Mouse (Mus musculus): ENCODE data around the gene Tspan8. TPM values are rescaled to one million over a fixed set of nuclear protein-coding genes. Genes with fewer than 3 reads are reported as not detected.
"Not testable (repeated sequence)": the region's sequence is repeated elsewhere in the genome, so short reads cannot be mapped to it uniquely, and the experiment has no call there.

Gene Tspan8
- 1 to 10 TPM in 1 of 4 experiments, under 1 TPM in 2, not detected in 1; 0.37 to 1.1 (median 0.87) TPM for total RNA-seq (2022)

DNA sequence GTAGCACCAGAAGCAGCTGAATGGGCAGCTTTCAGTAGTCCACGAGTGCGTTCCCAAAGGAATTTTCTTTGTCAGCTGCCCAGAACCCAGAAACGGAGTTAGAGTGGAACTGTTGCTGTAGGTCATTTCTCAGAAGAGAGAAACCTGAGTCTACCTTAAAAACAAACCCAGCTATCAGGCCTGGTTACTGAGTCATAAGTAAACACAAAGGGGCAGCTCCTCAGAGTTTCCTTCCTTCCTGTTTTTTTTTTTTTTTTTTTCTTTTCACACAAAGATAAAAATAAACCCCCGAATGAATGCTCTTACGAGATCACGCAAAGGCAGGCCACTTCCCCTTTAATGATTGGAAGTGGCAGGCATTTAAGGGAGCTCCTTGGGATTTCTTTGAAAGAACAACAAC, at the start of gene Tspan8:
Tspan8 (plus strand) TSS at position 322 of the 400 bp plus-strand sequence.
- DNase-seq (ENCODE audit: low spot score in 2 of 2) = no peak

DNA sequence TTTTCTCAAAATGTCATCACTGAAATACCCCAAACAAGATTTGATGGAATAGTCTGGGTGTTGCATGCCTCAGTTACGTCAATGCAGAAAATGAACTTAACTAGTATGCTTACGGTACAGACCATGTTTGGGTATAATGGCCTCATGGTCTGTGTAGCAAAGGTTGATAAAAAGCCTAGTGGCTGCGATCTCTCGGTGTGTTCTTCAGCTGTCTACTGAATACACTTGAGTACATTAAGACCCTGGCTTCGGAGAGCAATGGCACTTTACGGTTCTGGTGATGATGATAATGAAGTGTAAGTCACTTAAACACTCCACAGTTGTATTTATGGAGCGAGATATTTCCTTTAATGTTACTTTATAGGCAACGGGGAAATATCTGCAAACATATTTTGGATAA, 46.6 kb upstream of the Tspan8 start:
- DNase-seq (ENCODE audit: low spot score in 2 of 2) = no peak

- no peak for DNase-seq (ENCODE audit: low spot score in 2 of 2)
Measured at GRCm38 (mm10) chr10:115774451-115774850, 42.2 kb upstream of the Tspan8 start.

DNA sequence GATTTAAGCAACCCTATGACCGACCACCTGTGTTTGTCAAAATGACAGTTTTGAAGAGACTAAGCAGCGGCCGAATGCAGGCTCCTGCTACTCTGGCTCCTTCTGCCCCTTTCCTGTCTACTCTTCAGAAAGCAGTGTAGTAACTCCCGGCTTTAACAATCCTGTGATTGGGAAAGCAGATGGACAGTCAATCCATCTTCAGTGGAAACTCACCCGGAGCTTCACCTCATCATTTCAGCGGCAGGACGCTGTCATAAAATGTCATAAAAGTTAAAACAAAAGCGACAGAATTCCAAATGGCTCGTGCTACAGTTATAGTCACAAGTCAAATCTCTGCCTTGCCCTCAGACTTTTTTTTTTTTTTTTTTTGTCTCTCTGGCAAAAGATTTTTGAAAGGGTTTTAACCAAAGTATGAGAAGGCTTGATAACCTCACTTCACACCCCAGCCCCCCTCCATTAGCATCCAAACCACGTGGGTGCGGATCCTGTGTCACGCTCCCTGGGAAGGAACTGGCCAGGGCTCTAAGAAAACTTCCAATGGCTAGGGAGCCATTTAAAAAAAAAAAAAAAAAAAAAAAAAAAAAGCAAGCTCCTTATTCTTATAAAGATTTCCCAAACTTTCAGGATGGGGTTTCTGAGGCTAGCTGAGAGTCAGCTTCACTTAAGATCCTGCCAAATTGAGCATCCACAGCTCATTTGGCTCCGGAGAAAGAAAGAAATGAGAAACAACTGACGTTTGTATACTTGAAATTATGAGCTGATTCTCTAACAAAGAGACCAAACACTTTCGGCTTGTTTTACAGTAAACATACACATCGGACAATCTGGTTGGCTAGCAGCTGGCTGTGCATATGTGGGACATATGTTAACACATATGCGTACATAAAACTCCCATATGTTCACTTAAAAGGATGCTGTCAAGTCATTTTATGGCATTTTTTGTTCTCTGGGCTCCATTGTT, 40.4 kb upstream of the Tspan8 start:
- DNase-seq (ENCODE audit: low spot score in 2 of 2) = no peak

DNA sequence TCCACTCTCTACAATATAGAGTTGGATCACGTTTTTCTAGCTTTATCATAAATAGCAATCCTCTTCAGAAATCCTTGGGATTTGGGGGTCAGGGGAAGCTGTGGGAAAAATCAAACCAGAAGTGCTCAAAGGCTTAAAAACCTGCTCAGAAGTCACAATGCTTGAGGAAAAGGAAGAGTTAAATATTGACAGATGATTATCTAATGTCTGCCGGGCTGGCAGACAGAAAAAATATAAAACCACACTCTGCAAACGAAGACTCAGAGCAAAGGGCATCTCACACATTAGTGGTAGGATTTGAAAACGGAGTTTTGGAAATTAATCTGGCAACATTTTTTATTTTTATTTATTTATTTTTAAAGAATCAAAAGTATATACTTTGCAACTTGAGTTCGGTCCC, 39.3 kb upstream of the Tspan8 start:
- no peak for DNase-seq (ENCODE audit: low spot score in 2 of 2)

GRCm38 (mm10) chr10:115778624-115779023, 38.0 kb upstream of the Tspan8 start:
- DNase-seq (ENCODE audit: low spot score in 2 of 2) = no peak

- DNase-seq (ENCODE audit: low spot score in 2 of 2) = no peak
Measured at GRCm38 (mm10) chr10:115780239-115781016, 36.2 kb upstream of the Tspan8 start.

GRCm38 (mm10) chr10:115783232-115783631, 33.4 kb upstream of the Tspan8 start:
- DNase-seq (ENCODE audit: low spot score in 2 of 2) = no peak

DNA sequence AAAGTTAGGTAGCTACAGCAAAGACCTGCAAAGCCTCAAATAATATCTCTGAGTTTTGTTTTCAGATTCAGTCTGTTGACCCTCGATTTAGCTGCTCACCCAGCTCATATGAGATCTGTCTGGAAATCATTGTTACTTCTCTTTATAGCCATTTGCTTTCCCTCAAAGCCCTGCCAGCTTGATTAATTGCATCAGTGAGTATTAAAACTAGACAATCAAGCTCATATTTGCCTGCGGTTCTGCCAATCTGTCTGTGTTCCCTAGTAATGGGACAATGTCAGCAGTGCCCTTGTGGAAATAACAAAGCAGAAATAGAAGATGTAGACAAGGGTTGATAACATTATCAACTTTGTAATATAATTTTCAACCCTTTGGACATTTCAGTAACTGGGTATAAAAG, 25.8 kb upstream of the Tspan8 start:
- no peak for DNase-seq (ENCODE audit: low spot score in 2 of 2)

DNA sequence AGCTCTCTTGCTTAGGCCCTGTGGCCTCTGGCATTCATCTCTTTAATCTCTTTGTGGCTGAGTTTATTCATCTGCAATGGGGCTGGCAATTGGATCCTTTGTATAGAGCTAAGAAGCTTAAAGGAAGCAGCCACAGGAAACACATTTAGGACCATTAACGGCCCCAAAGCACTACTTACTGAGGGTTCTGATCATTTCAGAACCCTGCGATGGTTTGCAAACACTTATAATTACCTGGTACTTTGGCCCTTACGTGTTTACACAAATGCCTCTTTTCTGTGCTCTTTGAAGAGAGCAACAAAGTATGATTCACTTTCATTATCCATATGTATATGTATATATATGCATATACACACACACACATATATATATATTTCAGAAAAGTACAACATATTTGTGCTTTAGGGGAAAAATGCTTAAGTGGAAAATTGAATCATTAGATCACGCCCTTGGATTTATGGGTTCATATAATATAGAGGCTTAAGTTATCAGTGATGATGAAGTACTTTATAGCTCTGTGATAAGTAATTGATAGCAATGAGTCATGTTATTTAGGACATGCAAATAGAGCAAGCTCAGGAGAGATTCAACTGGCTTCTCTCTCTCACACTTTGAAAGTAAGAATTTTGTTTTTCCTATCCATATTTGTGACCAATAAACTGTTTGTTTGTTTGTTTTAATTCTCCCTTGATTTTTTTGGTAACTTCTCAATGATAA, 20.4 kb upstream of the Tspan8 start:
- DNase-seq (ENCODE audit: low spot score in 2 of 2) = no peak

- DNase-seq (ENCODE audit: low spot score in 2 of 2) = no peak
Measured at GRCm38 (mm10) chr10:115801464-115801863, 15.2 kb upstream of the Tspan8 start.

- DNase-seq (ENCODE audit: low spot score in 2 of 2) = not testable (repeated sequence)
Measured at GRCm38 (mm10) chr10:115803013-115803412, 13.6 kb upstream of the Tspan8 start.

DNA sequence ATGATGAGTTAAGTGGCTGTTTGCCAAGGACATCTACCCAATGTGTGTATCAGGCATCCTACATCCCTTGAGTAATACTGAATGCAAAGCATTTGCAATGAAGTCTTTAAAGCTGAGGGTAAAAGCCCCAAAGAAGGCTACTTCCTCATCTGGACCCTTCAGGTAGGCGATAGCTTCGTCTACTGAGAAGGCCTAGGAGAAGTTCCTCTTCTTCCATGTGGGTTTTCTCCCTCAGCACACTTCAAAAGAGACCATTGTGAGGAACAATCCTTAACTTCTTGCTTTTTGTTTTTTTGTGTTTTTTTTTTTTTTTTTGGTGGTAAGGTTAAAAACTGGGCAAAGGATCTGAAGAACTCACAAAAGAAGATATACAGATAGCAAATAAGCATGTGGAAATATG, 12.9 kb upstream of the Tspan8 start:
- DNase-seq (ENCODE audit: low spot score in 2 of 2) = no peak

DNA sequence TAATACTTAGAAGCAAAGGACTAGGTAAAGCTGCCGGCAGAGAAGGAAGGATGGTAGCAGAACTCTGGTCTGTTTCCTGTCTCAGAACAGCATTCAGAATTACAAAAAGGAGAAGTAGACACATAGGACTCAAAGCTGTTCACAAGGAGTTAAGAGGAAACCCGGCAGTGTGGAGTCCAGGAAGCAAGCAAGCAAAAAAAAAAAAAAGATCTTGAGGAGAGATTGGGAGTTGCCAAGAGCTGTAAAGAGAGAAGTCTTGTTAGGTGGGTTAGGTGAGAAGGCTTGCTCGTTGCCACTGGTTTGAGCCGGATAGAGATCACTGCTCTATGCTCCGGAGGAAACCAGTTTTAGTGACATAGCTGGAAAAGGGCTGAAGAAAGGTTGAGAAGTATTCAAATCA, 10.6 kb upstream of the Tspan8 start:
- DNase-seq (ENCODE audit: low spot score in 2 of 2) = no peak

GRCm38 (mm10) chr10:115809169-115809568, 7.5 kb upstream of the Tspan8 start:
- no peak for DNase-seq (ENCODE audit: low spot score in 2 of 2)

- no peak for DNase-seq (ENCODE audit: low spot score in 2 of 2)
Measured at GRCm38 (mm10) chr10:115811519-115811918, 5.1 kb upstream of the Tspan8 start.

DNA sequence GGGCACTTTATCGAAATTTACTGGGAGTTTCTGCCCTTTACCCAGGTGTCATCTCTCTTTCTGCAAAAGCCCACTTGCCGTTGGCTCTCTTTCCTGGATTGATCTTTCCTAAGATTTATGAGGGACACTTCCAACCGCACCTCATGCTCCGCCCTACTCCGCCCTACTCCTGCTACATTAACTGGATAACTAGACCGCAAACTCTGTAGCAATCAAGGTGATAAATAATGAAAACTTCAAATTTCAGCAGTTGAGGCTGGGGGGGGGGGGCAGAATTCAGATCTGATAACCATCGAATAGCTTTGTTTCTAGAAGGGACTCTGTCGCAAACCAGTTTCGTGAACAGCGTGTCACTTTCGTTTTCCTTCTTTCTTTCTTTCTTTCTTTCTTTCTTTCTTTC, 1.8 kb upstream of the Tspan8 start:
- no peak for DNase-seq (ENCODE audit: low spot score in 2 of 2)

GRCm38 (mm10) chr10:115817056-115817724, 558 bp downstream of the Tspan8 start:
- DNase-seq (ENCODE audit: low spot score in 2 of 2) = no peak

DNA sequence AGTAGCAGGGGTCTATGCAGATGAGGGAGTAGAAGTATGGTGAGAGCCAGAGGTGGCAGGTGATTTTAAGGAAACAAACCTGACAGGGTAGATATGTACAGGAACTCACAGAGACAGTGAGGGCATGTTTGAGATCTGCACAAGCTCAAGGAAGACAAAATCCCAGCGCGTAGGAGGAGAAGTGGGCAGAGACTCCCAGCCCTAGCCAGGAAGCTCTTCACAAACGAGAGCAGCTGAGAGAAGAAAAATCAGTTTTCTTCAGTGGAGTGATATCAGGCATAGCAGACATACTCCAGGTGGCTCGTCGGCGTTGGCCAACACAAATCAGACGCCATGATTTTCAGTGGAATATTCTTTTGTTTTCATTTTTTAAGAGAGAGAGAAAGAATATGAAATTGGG, 8.7 kb downstream of the Tspan8 start:
- DNase-seq (ENCODE audit: low spot score in 2 of 2) = no peak

GRCm38 (mm10) chr10:115828872-115829271, 12.2 kb downstream of the Tspan8 start:
- DNase-seq (ENCODE audit: low spot score in 2 of 2) = no peak

DNA sequence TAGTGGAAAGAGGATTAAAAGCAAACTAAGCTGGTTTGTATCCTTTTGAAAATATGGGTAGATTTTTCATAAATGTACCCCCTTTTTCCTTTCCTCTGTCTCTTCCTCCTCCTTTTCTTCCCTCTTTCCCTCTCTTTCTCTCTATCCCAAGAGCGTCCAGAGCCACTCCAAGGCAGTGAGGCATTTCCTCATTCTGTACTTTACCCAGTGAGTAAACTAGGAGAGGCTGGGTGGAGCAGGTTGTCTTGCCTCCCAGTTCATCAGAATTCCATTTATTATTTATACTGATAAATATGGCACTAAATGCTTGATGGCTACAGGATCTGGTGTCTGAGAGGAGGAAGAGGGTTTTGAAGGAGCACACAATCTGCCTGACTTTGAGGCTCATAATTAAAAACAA, 13.1 kb downstream of the Tspan8 start:
- no peak for DNase-seq (ENCODE audit: low spot score in 2 of 2)
